ENCODE assay signal across 22 mouse cellular contexts in the genomic region with DNA sequence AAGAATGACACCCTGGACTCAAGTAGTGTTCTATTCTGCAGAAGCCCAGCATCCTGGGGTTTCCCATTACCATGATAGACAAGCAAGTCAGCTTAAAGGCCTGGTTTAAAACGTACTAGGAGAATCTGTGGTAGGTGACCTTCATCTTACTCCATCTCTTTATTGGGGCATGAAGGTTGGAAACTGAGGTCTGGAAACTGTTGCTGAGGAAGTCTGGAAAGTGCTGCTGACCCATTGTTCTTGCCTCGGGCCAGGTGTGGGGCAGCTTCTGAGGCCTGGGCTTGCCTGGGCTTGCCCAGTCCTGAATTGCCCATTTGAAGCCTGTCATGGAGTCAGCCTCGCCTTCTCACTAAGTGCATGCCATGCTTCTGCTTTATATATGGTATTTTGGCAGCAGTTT. TPM values are rescaled to one million over a fixed set of nuclear protein-coding genes. Genes with fewer than 3 reads are reported as not detected.
DNase-seq lines count a peak whose midpoint lies in the region; ATAC-seq and TF ChIP-seq lines count a peak whose summit lies in the region.
"Had no signal": no experiment of that assay in that cellular context is flagged by ENCODE, and none has a peak within 500 bp of the region (broad histone marks: within the 10 kb centered on the region; RNA-seq: fewer than 3 reads in every experiment).

No protein-coding gene starts in this region.

- H3K4me3 ChIP-seq in CH12.LX (replicated peaks in 1 of 3; ENCODE audit: low read depth in 2 of 3, low read length in 2 of 3, poor library complexity in 1 of 3) (no peak overlapping the region), ES-Bruce4 (ENCODE audit: low read depth, low read length) (no peak overlapping the region), ES-E14 (ENCODE audit: insufficient read depth in 1 of 2, low read depth in 1 of 2, low read length in 2 of 2, poor library complexity in 1 of 2, severe bottlenecking in 1 of 2) (no peak overlapping the region)
- no peak overlapping the region for H3K4me3 ChIP-seq in forebrain, embryonic 15.5 days
- H3K4me3 ChIP-seq: embryonic facial prominence, embryonic 13.5 days; embryonic facial prominence, embryonic 15.5 days; forebrain, embryonic 13.5 days had no signal

- no peaks in the 10 kb centered on the region for H3K27me3 ChIP-seq in CH12.LX (replicated peaks)
- H3K27me3 ChIP-seq in ES-Bruce4 (ENCODE audit: control insufficient read depth, insufficient read depth, low read length, poor library complexity, severe bottlenecking): no peaks in the 10 kb centered on the region
- H3K27me3 ChIP-seq in forebrain, embryonic 15.5 days: no peaks in the 10 kb centered on the region
- H3K27me3 ChIP-seq: embryonic facial prominence, embryonic 13.5 days; embryonic facial prominence, embryonic 15.5 days; forebrain, embryonic 13.5 days had no signal

- TF ChIP-seq CTCF in CH12.LX (conservative IDR thresholded peaks at IDR 0.05 in 1 of 2, IDR thresholded peaks at IDR 0.05 in 1 of 2; ENCODE audit: low read depth in 2 of 2, low read length in 2 of 2): no peak
- no peak for TF ChIP-seq CTCF in ES-Bruce4 (IDR thresholded peaks at IDR 0.05; ENCODE audit: low read depth, low read length)

- dilution Hi-C loops in CH12.LX (cut with MboI; ENCODE audit: extremely low pct_ligation_motif_present, extremely low pct_unique_long_range_greater_than_20kb, low sequenced_read_pairs): no loop called here

- no peak for ATAC-seq in forebrain, embryonic 15.5 days (replicated peaks)
- ATAC-seq: forebrain, embryonic 13.5 days; forebrain, embryonic 16.5 days had no signal

- H3K79me2 ChIP-seq in CH12.LX (replicated peaks; ENCODE audit: control insufficient read depth, extremely low read depth, insufficient read depth, poor library complexity, severe bottlenecking): no peaks in the 10 kb centered on the region

- DNase-seq in CH12.LX (ENCODE audit: extremely low read depth) (peak; percentile 6), ES-E14 (ENCODE audit: low read depth, low spot score) (peak; percentile 19), ZHBTc4 (ENCODE audit: low read depth, low spot score) (peak; percentile 76)
- DNase-seq in gastrocnemius, postnatal 14 days: no peak
- no peak for DNase-seq in adrenal gland, postnatal 14 days
- no peak for DNase-seq in cerebellum, adult 11 months
- DNase-seq: adrenal gland, adult 2 months; adrenal gland, postnatal 10 days; adrenal gland, postnatal 36 days; cerebellum, adult 18-20 months; cerebellum, adult 8-10 months; cerebellum, adult 9-11 months; cerebellum, postnatal 14 days; cerebellum, postnatal 36 days; embryo, embryonic 11 days had no signal

- H3K9me3 ChIP-seq in CH12.LX (replicated peaks; ENCODE audit: low read length): no peaks in the 10 kb centered on the region
- H3K9me3 ChIP-seq in ES-Bruce4 (replicated peaks; ENCODE audit: control insufficient read depth, insufficient read depth, low read length, poor library complexity, severe bottlenecking): peaks cover 7% of the 10 kb centered on the region
- H3K9me3 ChIP-seq in ES-E14 (ENCODE audit: control insufficient read depth, insufficient read depth, low read depth, low read length): no peaks in the 10 kb centered on the region
- H3K9me3 ChIP-seq in forebrain, embryonic 15.5 days: no peaks in the 10 kb centered on the region
- H3K9me3 ChIP-seq: embryonic facial prominence, embryonic 13.5 days; embryonic facial prominence, embryonic 15.5 days; forebrain, embryonic 13.5 days had no signal

- H3K36me3 ChIP-seq in CH12.LX (replicated peaks in 1 of 2; ENCODE audit: control insufficient read depth in 1 of 2, insufficient read depth in 1 of 2, low read length in 1 of 2) (no peaks in the 10 kb centered on the region), ES-Bruce4 (ENCODE audit: control insufficient read depth, insufficient read depth, low read length, poor library complexity, severe bottlenecking) (peaks cover 9% of the 10 kb centered on the region), ES-E14 (ENCODE audit: control insufficient read depth, insufficient read depth, low read length, poor library complexity, severe bottlenecking) (peaks cover 7% of the 10 kb centered on the region; the same call in 1 of the 2 replicates)
- no peaks in the 10 kb centered on the region for H3K36me3 ChIP-seq in forebrain, embryonic 15.5 days

- no peak overlapping the region for H3K4me2 ChIP-seq in CH12.LX (ENCODE audit: insufficient read depth, low read depth, poor library complexity, severe bottlenecking)
- H3K4me2 ChIP-seq in forebrain, embryonic 15.5 days (replicated peaks): no peak overlapping the region
- H3K4me2 ChIP-seq: embryonic facial prominence, embryonic 13.5 days; embryonic facial prominence, embryonic 15.5 days; forebrain, embryonic 13.5 days had no signal

- H3K27ac ChIP-seq in CH12.LX (ENCODE audit: insufficient read depth, low read depth) (no peak overlapping the region), ES-Bruce4 (ENCODE audit: insufficient read depth, low read length) (peak overlapping the region; percentile 78), ES-E14 (ENCODE audit: insufficient read depth, low read depth, low read length, poor library complexity, severe bottlenecking) (peak overlapping the region; percentile 78)
- H3K27ac ChIP-seq in forebrain, embryonic 15.5 days (replicated peaks): no peak overlapping the region
- H3K27ac ChIP-seq: embryonic facial prominence, embryonic 13.5 days; embryonic facial prominence, embryonic 15.5 days; forebrain, embryonic 13.5 days had no signal

- H3K4me1 ChIP-seq in CH12.LX (ENCODE audit: control insufficient read depth in 1 of 2, insufficient read depth in 2 of 2): peaks cover 0 to 7% of the 10 kb centered on the region in 2 experiments; a peak in 2 of 4 replicates
- H3K4me1 ChIP-seq in ES-Bruce4 (ENCODE audit: control insufficient read depth, insufficient read depth, low read length): peaks cover 2% of the 10 kb centered on the region
- H3K4me1 ChIP-seq in ES-E14 (ENCODE audit: control insufficient read depth in 2 of 2, insufficient read depth in 2 of 2, low read length in 2 of 2, poor library complexity in 1 of 2): peaks cover 14 to 25% of the 10 kb centered on the region in 2 experiments
- no peaks in the 10 kb centered on the region for H3K4me1 ChIP-seq in forebrain, embryonic 15.5 days
- H3K4me1 ChIP-seq: embryonic facial prominence, embryonic 15.5 days; forebrain, embryonic 13.5 days had no signal

- TF ChIP-seq POLR2A in CH12.LX (IDR thresholded peaks at IDR 0.05; ENCODE audit: low read depth, low read length): no peak
- TF ChIP-seq POLR2A in ES-Bruce4 (IDR thresholded peaks at IDR 0.05; ENCODE audit: insufficient read depth, low read length): no peak

- no peak overlapping the region for H3K9ac ChIP-seq in CH12.LX (ENCODE audit: insufficient read depth, low read depth)
- H3K9ac ChIP-seq in ES-Bruce4 (ENCODE audit: low read depth, poor library complexity, severe bottlenecking): no peak overlapping the region
- H3K9ac ChIP-seq in ES-E14 (ENCODE audit: insufficient read depth, low read depth, low read length, poor library complexity, severe bottlenecking): no peak overlapping the region
- H3K9ac ChIP-seq in forebrain, embryonic 15.5 days (replicated peaks): no peak overlapping the region
- H3K9ac ChIP-seq: embryonic facial prominence, embryonic 13.5 days; embryonic facial prominence, embryonic 15.5 days; forebrain, embryonic 13.5 days had no signal

- in situ Hi-C loops in CH12.LX (cut with MboI; ENCODE audit: low pct_ligation_motif_present, low pct_unique_long_range_greater_than_20kb, low sequenced_read_pairs) (no loop called here), ES-E14 (cut with MboI; ENCODE audit: low sequenced_read_pairs in 2 of 2, unreplicated experiment in 2 of 2) (no loop called here)

- no peak for TF ChIP-seq RAD21 in CH12.LX (IDR thresholded peaks at IDR 0.05; ENCODE audit: low read depth, low read length)

- peak; percentile 46; the same call in 1 of the 2 replicates for TF ChIP-seq EP300 in CH12.LX (IDR thresholded peaks at IDR 0.05; ENCODE audit: low read length)
- peak; percentile 100 for TF ChIP-seq EP300 in ES-Bruce4 (IDR thresholded peaks at IDR 0.05; ENCODE audit: insufficient read depth, low read depth, low read length)

- intact Hi-C loops in gastrocnemius, postnatal 14 days (cut with DNase I; ENCODE audit: low total_unique reads): no loop called here

- WGBS in forebrain, embryonic 15.5 days: 81% methylated on average over 3 of the region's 3 CpGs

TF ChIP-seq in CH12.LX, 34 proteins besides CTCF, POLR2A, EP300 and RAD21:
- TF ChIP-seq NELFE (IDR thresholded peaks at IDR 0.05; ENCODE audit: low read depth, low read length) (no peak), CHD1 (IDR thresholded peaks at IDR 0.05; ENCODE audit: low read depth, low read length) (peak; percentile 88), SMC3 (IDR thresholded peaks at IDR 0.05; ENCODE audit: low read depth, low read length) (no peak), TCF12 (IDR thresholded peaks at IDR 0.05; ENCODE audit: low read depth, low read length) (peak; percentile 61; the same call in 1 of the 2 replicates)

TF ChIP-seq in ES-E14, 5 proteins besides CTCF, POLR2A, EP300 and RAD21:
- TF ChIP-seq ZC3H11A (IDR thresholded peaks at IDR 0.05; ENCODE audit: borderline replicate concordance, low read depth, low read length) (no peak), MAFK (IDR thresholded peaks at IDR 0.05; ENCODE audit: insufficient read depth, low read depth, low read length) (no peak), CHD2 (IDR thresholded peaks at IDR 0.05; ENCODE audit: low read depth, low read length) (no peak), HCFC1 (IDR thresholded peaks at IDR 0.05; ENCODE audit: borderline replicate concordance, insufficient read depth, low read length) (no peak), ZNF384 (IDR thresholded peaks at IDR 0.05; ENCODE audit: low read depth, low read length) (no peak)

RNA-seq across cellular contexts. Expression of gene Prdm5, which starts 17.8 kb away (rescaled TPM):
- total RNA-seq in CH12.LX (2012; rRNA removed) (not detected in 2 replicates), CH12.LX (2014; rRNA removed) (not detected in 2 replicates), ES-E14 (2012; rRNA removed) (26.1 and 32.2 TPM in 2 replicates)
- polyA plus RNA-seq in CH12.LX (2012; ENCODE audit: insufficient read length, low read depth) (not detected in 2 replicates), ES-Bruce4 (2011; ENCODE audit: insufficient read depth, insufficient read length, low read depth, missing spikeins) (33.2 and 33.5 TPM in 2 replicates)
- 1 to 10 TPM; 4.9 to 5.0 TPM for total RNA-seq in gastrocnemius, postnatal 14 days (2021)
- 10.7 and 13.0 TPM in 2 replicates for total RNA-seq in adrenal gland, postnatal 14 days (2021)
- 5.3 and 6.3 TPM in 2 replicates for polyA plus RNA-seq in forebrain, embryonic 15.5 days (2015; fragmentation: Nextera tagmentation; extraction: Ambion mirVana)
- total RNA-seq: MEL had no signal

Comparison
In these comparisons a context has a peak if more than half of its experiments do, and no peak if none do; other contexts are left out.
1. DNase-seq: peak in CH12.LX (single experiment), ES-E14 (single experiment) and ZHBTc4 (single experiment); none in gastrocnemius, postnatal 14 days (single experiment), adrenal gland, postnatal 14 days (single experiment) and cerebellum, adult 11 months (single experiment).
2. H3K27ac ChIP-seq: peak in ES-Bruce4 (single experiment) and ES-E14 (single experiment); none in CH12.LX (single experiment) and forebrain, embryonic 15.5 days (single experiment).
3. RNA of gene Prdm5, which starts 17.8 kb away (total RNA-seq): 26.1 to 32.2 TPM in ES-E14, 10.7 to 13.0 TPM in adrenal gland, postnatal 14 days and 4.9 to 5.0 TPM in gastrocnemius, postnatal 14 days; not detected in CH12.LX; every median in the first group is over 4 times any median in the second.